Mouse (Mus musculus) naive thymus-derived CD4-positive, alpha-beta T cell, adult 5 months (primary cell): ENCODE measurements around the gene 4933400A11Rik. TPM values are rescaled to one million over a fixed set of nuclear protein-coding genes. Genes with fewer than 3 reads are reported as not detected.

ENCODE experiments used
- polyA plus RNA-seq: library from polyadenylated mRNA; unstranded; fragments of 100-300 nt; shearing (Covaris generic); gene quantifications from one replicate; pipeline ENCODE4 v1.2.1, GENCODE M21; 2017

The 4933400A11Rik gene
- not detected for polyA plus RNA-seq

GRCm38 (mm10) chrX:169779535-169779934 is at the start of gene 4933400A11Rik:
Gene 4933400A11Rik (minus strand): TSS chrX:169779635.

Other genes starting within 250 kb of the 4933400A11Rik start
- gene Mid1, start 94.4 kb downstream of the 4933400A11Rik start, polyA plus RNA-seq: 8.9 TPM
- 394 TPM for gene Gm21887, start 230.0 kb upstream of the 4933400A11Rik start, polyA plus RNA-seq